Mouse (Mus musculus): ENCODE data around the gene Hs3st2. TPM values are rescaled to one million over a fixed set of nuclear protein-coding genes. Genes with fewer than 3 reads are reported as not detected.
"Not testable (repeated sequence)": the region's sequence is repeated elsewhere in the genome, so short reads cannot be mapped to it uniquely, and the experiment has no call there.

The Hs3st2 gene
- total RNA-seq (2017), result not detected in 2 replicates

DNA sequence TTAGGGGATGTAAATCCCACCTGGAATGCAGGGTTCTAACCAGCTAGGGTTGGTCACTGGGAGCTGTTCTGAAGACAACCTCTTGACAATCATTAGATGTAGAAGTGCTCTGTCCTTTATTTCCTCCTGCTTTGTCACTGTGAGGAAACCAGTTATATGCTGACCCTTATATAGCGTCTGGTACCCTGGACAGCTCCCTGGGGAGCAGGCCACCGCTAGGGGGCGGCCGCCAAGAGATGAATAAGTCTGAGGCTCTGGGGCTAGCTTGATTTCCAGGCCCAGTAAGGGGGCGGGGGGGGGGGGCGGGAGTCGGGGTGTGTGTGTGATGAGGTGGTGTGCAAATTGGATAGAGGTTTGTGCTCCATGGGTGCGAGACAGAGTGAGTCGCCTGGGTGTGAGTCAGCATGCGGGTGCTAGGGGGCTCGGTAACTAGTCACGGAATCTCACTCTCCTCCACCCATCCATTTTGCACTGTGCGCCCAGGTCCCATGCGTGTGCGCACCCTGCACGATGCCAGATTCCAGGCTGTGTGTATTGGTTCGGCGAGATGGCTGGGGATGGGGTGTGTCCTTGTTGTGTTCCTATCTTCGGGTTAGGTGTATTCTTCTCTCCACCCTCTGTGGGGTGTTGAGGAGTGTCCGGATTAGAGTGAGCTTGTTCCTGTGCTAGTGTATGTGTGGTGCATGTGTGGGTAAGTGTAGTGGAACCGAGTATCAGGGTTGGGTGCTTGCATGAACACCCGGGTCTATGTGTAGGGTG is at the start of gene Hs3st2:
TSS of gene Hs3st2 (plus strand) at position 635 of the 759 bp plus-strand sequence.
- ATAC-seq (replicated peaks; ENCODE audit: low read depth, poor library complexity, severe bottlenecking), result peak; percentile 85

DNA sequence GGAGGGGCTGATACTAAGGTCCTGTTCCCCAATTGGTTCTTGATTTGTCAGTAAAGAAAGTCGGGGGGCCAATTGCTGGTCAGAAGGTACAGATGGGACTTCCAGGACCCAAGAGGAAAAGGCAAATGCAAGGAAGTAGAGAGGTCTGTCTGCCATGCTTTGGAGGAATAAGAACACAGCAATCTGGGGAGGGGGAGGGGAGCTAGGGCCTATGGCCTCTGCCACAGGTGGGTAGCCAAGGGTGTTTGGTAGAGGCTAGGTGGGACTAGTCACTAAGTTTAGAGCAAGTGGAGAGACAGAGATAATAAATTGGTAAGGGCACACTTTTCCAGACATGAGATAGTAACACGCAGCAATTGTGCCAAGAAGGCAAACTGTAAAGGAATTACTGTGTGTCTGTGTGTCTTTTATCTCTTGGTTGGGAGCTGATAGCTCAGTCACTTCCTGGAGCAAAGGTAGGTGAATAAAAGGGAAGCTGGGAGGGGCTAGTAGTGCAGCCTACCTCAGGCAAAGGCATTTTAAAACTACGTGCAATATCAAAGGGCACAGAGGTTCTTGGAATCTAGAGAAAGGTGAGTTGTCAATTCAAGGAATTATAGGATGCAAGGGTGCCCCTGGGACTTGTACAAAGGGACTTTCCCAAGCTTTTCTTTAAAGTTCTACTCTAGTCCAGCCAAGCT is 43.2 kb upstream of the Hs3st2 start:
- ATAC-seq (replicated peaks; ENCODE audit: low read depth, poor library complexity, severe bottlenecking), result no peak

DNA sequence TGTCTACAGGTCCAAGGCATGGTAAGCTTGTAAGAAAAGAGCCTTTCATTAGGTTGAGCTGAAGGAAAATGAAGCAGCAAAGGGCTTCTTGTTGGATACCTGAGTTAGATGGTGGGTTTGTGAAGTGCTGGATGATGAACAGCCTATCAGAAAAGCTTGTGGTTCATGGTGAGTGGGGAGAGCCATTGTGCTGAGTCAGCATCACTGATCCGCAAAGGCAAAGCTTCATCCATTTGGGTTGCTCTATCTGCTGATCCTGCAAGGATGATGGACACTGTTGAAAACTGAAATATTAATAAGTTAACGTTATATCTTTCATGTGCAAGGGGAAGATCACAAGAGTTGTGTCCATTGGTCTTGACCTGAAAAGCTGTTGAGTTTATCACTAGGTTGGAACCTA is 40.0 kb upstream of the Hs3st2 start:
- no peak for ATAC-seq (replicated peaks; ENCODE audit: low read depth, poor library complexity, severe bottlenecking)

- not testable (repeated sequence) for ATAC-seq (replicated peaks; ENCODE audit: low read depth, poor library complexity, severe bottlenecking)
Measured at GRCm38 (mm10) chr7:121361448-121361847, 30.2 kb upstream of the Hs3st2 start.

- ATAC-seq (replicated peaks; ENCODE audit: low read depth, poor library complexity, severe bottlenecking), result no peak
Measured at GRCm38 (mm10) chr7:121365584-121365983, 26.1 kb upstream of the Hs3st2 start.

- no peak for ATAC-seq (replicated peaks; ENCODE audit: low read depth, poor library complexity, severe bottlenecking)
Measured at GRCm38 (mm10) chr7:121367185-121367584, 24.5 kb upstream of the Hs3st2 start.

DNA sequence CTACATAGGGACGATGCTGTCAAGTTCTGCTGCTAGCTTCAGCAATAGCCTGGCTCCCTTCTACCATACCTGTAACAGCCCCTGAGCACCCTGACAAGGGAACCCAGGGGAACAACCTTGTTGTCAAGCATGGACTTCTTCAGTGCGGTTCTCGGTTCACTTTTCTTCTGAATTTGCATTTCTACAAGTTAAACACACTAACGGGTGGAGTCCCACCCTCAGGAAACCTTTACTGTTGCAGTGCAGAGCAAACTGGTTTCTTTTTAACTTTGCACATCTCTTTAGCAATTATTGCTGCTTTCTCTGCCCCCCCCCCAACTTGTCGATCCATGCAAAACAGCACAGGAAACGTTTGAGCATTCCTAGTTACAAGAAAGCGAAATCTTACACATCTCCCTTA is 19.7 kb upstream of the Hs3st2 start:
- no peak for ATAC-seq (replicated peaks; ENCODE audit: low read depth, poor library complexity, severe bottlenecking)

- ATAC-seq (replicated peaks; ENCODE audit: low read depth, poor library complexity, severe bottlenecking), result no peak
Measured at GRCm38 (mm10) chr7:121375456-121375855, 16.2 kb upstream of the Hs3st2 start.

DNA sequence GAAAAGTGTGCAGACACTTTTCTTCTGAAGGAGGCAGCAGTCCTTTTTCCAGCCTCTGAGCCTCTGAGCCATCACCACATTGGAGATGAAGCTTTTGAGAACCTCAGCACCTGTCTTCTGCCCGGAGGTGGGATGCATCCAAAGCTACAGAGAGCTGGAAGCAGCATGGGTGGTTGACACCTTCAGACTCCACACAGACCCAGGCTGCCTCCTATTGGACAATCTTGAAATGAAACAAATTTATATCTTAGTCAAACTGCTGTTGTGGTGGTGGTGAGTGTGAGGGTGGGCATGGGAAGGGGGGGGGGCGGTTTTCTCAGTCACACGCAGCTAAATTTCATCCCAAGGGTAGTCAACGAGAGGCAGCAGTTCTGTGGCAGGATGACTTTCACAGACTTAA is 12.7 kb upstream of the Hs3st2 start:
- no peak for ATAC-seq (replicated peaks; ENCODE audit: low read depth, poor library complexity, severe bottlenecking)

DNA sequence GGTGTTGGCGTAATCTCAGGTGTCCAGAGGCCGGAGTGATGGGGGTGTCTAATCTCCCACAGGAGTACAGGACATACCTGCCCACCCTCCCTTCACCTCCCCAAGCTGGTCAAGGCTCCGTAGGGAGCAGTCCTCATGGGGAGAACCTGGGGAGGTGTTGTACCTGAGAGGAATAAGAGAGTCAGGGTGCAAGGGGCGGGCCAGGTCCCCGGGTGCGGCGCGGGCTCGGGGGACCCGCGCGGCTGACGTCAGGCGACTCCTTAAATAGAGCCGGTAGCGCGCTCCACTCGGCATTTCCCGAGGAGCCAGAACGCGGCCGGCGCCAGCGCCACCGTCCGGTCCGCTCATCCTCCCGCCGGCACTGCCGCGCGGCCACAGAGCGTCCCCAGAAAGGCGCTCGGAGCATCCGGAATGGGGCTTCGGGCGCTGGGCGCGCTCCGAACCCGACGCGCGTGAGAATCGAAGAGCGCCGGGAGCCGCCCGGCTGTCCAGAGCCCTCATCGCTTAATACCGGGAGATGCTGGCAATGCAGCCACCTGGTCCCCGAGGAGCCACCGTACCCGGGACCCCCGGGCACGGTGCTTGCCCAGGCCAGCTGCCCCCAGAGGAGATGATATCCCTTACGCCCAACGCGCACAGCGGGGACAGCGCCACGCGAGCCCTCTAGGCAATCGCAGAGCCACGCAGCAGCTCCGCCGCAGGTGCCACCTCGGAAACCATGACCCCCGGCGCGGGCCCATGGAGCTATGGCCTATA is 503 bp downstream of the Hs3st2 start:
- ATAC-seq (replicated peaks; ENCODE audit: low read depth, poor library complexity, severe bottlenecking), result no peak

- no peak for ATAC-seq (replicated peaks; ENCODE audit: low read depth, poor library complexity, severe bottlenecking)
Measured at GRCm38 (mm10) chr7:121392740-121392993, 1.0 kb downstream of the Hs3st2 start.

DNA sequence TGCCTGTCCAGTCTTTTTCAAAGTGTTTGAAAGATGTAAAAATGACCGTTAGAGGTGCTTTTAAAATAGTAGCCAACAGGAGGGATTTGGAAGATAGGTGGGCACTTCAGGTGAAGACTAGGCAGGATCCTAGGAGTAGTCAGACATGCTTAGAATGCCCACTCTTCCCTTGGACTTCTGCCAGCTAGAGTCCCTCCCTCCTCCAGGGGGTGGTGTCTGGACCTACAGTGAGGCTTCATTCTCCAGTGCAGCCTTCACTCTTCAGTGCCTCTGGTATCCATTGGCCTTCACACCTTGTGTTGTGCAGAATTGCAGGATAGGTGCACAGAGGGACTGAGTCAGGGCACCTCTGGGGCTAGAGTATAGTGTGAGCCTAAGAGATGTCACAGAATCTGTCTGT is 2.2 kb downstream of the Hs3st2 start:
- no peak for ATAC-seq (replicated peaks; ENCODE audit: low read depth, poor library complexity, severe bottlenecking)

- no peak for ATAC-seq (replicated peaks; ENCODE audit: low read depth, poor library complexity, severe bottlenecking)
Measured at GRCm38 (mm10) chr7:121394875-121395274, 3.2 kb downstream of the Hs3st2 start.

DNA sequence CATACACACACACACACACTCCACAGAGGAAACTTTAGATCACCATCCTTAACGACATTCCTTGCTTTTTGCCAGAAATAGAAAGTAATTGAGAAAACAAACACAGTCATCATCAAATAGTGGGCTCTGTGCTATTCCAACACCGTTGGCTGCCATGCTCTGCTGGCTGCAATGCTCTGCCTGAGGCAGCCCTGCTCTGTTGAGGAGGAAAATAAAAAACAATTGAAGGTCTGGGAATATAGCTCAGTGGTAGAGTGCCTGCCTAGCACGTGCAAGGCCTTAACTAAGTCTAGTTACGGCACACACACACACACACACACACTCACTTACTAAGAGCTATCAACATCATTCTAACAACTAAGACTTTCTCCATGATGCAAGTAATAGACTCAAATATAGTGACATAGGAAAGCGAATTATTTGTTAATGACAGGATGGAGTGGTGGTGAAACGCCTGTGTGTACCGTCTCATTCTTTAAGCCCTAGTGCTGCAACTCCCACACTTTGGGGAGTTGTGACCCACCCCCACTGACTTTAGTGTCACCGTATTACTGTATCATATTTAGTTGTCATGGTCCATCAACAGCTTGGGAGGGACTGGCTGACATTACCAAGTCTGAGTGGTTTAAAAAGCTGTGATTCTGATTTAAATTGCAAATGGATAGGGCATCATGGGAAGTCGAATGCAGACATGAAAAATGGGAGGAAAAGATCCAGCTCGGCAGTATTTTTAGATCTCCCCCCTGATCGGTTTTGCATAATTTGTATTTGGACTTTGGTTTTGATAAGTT is 19.3 kb downstream of the Hs3st2 start:
- ATAC-seq (replicated peaks; ENCODE audit: low read depth, poor library complexity, severe bottlenecking), result no peak

GRCm38 (mm10) chr7:121411507-121411898 is 19.8 kb downstream of the Hs3st2 start:
- ATAC-seq (replicated peaks; ENCODE audit: low read depth, poor library complexity, severe bottlenecking), result no peak

GRCm38 (mm10) chr7:121436884-121437283 is 45.2 kb downstream of the Hs3st2 start:
- ATAC-seq (replicated peaks; ENCODE audit: low read depth, poor library complexity, severe bottlenecking), result no peak

- ATAC-seq (replicated peaks; ENCODE audit: low read depth, poor library complexity, severe bottlenecking), result no peak
Measured at GRCm38 (mm10) chr7:121441186-121441585, 49.5 kb downstream of the Hs3st2 start.

- no peak for ATAC-seq (replicated peaks; ENCODE audit: low read depth, poor library complexity, severe bottlenecking)
Measured at GRCm38 (mm10) chr7:121444336-121444735, 52.7 kb downstream of the Hs3st2 start.

DNA sequence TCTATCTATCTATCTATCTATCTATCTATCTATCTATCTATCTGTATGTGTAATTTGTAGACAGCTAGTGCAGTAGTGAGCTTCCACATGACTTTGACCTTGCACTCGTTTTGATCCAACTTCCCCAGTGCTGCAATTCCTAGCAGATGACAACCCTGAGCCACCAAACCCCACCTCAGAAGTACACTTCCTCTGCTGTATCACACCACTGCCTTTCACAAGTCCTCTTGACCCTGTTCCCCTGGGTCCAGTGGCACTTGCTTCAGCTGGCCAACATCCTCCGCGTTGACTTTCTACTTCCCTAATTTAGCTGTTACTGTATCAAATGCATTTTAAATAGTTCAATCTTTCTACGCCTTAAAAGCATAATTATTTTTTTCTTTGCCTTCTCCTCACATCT is 54.6 kb downstream of the Hs3st2 start:
- peak; percentile 72 for ATAC-seq (replicated peaks; ENCODE audit: low read depth, poor library complexity, severe bottlenecking)
